Mouse (Mus musculus) spleen, postnatal 0 days (tissue): ENCODE data around the gene Clcn2. TPM values are rescaled to one million over a fixed set of nuclear protein-coding genes. Genes with fewer than 3 reads are reported as not detected.

Experiments used
- polyA plus RNA-seq: library from polyadenylated mRNA; unstranded; fragments of >200 nt; fragmentation: Nextera tagmentation; extraction: Ambion mirVana; gene quantifications from 2 replicates; pipeline ENCODE4 v1.2.1, GENCODE M21; 2015

The Clcn2 gene
- polyA plus RNA-seq: 7.5 and 14.1 TPM in 2 replicates

DNA sequence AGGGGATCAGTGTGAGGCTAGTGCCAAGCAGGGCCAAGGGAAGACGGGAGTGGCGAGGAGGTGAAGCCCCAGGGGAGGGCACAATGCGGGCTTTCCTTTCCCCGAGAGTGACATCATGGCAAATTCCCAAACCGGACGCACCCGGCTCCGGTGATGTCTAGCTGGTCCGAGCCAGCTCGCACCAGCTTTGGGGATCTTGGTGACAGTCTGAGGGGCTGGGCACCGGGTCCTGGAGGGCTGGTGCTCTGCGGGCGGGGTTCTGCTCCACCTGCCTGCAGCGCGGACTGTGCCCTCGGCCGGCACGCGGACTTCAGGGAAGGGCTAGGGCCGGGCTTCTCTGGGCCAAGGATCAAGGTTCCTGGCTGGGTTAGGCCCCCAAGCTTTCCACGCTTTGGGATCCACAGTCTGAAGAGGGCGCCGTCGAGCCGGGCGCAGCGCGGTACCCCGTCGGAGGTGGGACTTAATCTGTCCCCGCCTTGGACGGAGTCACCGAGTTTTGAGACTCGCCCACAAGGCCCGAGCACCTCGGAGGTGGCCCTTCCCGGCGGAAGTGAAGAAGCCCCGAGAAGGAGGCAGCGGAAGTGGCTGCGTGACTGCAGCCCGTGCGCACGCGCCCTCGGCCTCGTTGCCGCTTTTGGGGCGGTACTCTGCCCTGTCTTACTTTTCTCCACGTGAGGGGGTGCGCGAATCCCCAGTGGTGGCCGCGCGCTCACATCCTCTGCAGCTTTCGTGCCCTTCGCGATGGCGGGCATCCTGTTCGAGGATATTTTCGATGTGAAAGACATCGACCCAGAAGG lies at the start of gene Clcn2, which contains the start of gene Polr2h:
TSS of gene Clcn2 (minus strand) at position 566 of the 797 bp plus-strand sequence.
TSS of gene Polr2h (plus strand) at position 485 of the 797 bp plus-strand sequence.

DNA sequence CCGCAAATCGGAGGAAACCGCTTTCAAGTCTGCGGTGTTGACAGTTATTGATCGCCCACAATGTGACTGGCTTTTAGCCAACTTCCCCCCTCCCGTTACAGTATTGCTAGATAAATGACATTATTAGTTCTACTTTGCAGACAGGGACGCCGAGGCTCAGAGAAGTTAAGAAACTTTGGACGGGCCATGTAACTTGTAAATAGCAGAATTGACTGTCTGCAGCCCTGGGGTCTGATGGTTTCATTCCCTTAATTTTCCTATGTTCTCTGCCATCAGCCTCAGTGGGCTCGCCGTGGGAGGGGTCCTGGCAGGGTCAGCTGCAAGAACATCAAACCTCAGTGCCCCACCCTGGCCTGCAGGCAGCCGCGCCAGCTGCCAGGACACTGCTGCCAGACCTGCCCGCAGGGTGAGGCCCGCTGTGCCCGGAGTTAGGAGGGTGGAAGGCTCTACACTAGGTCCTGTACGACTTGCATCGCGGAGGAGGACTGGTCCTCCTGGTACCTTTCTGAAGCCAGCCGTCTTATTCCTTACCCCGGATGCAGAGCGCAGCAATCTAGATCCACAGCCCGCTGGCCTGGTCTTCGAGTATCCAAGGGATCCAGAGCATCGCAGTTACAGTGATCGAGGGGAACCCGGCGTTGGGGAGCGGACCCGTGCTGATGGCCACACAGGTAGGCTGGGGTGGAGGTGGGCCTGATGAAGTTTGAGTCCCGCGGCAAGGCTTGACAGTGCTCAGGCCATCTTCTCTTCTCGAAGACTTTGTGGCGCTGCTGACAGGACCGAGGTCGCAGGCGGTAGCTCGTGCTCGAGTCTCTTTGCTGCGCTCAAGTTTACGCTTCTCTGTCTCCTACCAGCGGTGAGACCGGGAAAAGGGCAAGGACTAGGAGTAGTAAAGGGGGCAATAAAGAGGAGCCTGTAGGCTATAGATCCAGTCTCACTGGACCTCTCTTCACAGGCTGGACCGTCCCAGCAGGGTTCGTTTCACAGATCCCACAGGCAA lies 16.5 kb upstream of the Clcn2 start, which contains the start of gene Thpo:
TSS of gene Thpo (minus strand) at position 781 of the 1,000 bp plus-strand sequence.

DNA sequence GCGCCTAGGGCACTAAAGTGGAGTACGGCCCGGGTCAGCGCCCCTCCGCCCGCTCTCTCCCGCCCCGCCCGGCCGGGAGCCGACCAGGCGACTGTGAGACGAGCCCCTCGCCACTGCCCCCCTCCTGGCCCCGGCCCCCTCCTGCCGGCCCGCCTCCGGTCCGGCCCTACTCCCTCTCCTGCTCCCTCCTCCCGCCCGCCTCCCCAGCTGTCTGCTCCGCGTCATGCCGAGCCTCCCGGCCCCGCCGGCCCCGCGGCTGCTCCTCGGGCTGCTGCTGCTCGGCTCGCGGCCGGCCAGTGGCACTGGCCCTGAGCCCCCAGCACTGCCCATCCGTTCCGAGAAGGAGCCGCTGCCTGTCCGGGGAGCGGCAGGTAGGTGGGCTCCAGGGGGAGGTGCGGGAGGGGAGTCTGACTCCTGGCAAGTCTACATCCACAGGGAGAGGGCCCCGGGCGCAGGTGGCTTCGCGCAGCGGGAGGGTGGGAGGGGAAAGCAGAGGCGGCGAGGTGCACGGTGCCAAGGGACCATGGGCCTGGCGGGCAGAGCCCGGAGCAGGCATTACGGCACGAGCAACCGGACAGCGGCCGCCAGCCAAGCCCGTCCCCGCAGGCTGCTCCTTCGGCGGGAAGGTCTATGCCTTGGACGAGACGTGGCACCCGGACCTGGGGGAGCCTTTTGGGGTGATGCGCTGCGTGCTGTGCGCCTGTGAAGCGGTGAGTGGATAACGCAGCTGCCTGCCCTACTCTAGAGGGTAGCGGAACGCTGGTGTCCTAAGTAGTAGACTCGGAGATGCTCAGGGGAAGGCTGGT lies 15.6 kb upstream of the Clcn2 start, which contains the start of gene Chrd:
TSS of gene Chrd (plus strand) at position 203 of the 806 bp plus-strand sequence.

DNA sequence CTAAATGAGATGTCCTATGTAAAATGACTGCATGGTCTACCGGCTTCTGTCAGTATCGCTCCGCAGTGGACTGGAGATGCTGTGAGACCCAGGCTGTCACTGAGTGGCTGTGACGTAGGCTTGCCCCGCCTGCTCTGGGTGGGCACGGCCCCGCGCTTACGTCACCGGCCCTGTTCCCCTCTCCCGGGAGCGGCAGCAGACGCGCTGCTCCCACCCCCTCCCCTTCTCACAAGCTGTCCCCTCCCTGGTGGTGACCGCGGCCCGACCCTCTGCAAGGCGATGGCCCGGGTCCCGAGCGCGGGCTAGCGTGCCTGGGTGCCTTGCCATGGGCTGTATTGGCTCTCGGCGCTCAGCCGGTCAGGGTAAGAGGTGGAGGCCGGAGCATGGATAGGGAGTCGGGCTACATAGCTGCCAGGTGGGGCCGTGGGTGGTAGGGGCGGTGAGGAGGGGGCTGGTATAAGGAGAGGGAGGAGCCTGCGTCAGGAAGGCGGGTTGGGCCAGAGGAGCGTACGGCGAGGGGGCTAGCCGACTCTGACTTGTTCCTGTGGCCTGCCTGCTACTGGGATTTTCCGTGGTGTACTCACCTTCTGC lies 24.3 kb downstream of the Clcn2 start, which contains the start of gene Fam131a:
TSS of gene Fam131a (plus strand) at position 131 of the 591 bp plus-strand sequence.

DNA sequence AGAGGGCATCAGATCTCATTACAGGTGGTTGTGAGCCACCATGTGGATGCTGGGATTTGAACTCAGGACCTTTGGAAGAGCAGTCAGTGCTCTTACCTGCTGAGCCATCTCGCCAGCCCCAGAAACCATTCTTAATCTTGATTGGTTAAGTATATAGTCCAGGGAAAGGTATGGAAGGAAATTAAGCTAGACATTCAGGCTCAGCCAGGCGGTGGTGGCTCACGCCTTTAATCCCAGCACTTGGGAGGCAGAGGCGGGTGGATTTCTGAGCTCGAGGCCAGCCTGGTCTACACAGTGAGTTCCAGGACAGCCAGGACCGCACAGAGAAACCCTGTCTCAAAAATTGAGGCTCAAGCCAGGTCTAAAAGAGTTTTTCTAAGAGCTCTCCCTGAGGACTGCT lies 49.5 kb downstream of the Clcn2 start, which contains the start of gene Eif4g1:
TSS of gene Eif4g1 (plus strand) at position 301 of the 400 bp plus-strand sequence.

Other genes starting within 250 kb of the Clcn2 start
- 42.9 and 44.8 TPM in 2 replicates for gene Eif2b5, start 218.9 kb downstream of the Clcn2 start, polyA plus RNA-seq
- gene Dvl3, start 200.8 kb downstream of the Clcn2 start, polyA plus RNA-seq: 5.3 and 6.5 TPM in 2 replicates
- 274 and 285 TPM in 2 replicates for gene Ap2m1, start 182.3 kb downstream of the Clcn2 start, polyA plus RNA-seq
- 30.9 and 32.4 TPM in 2 replicates for gene Abcf3, start 169.2 kb downstream of the Clcn2 start, polyA plus RNA-seq
- gene Vwa5b2, start 128.3 kb downstream of the Clcn2 start, polyA plus RNA-seq: 0.07 and 0.22 TPM in 2 replicates
- 16.6 and 16.8 TPM in 2 replicates for gene Eef1akmt4, start 106.2 kb downstream of the Clcn2 start, polyA plus RNA-seq
- gene Gm49333, start 106.1 kb downstream of the Clcn2 start, polyA plus RNA-seq: not detected in 2 replicates
- gene Alg3, start 106.0 kb downstream of the Clcn2 start, polyA plus RNA-seq: 16.0 and 16.1 TPM in 2 replicates
- gene Camk2n2, start 96.5 kb downstream of the Clcn2 start, polyA plus RNA-seq: 0.12 and 0.33 TPM in 2 replicates
- 0.06 TPM in 1 of 2 replicates, not detected in the other for gene Ece2, start 87.9 kb downstream of the Clcn2 start, polyA plus RNA-seq
- 151 and 154 TPM in 2 replicates for gene Psmd2, start 66.1 kb downstream of the Clcn2 start, polyA plus RNA-seq
- gene Eif4g1, start 49.4 kb downstream of the Clcn2 start, polyA plus RNA-seq: 82.1 and 83.1 TPM in 2 replicates
- gene Fam131a, start 24.5 kb downstream of the Clcn2 start, polyA plus RNA-seq: 1.3 and 3.4 TPM in 2 replicates
- gene Polr2h, start 81 bp downstream of the Clcn2 start, polyA plus RNA-seq: 55.6 and 56.8 TPM in 2 replicates
- gene Chrd, start 15.4 kb upstream of the Clcn2 start, polyA plus RNA-seq: 0.69 and 1.0 TPM in 2 replicates
- 0.23 and 0.34 TPM in 2 replicates for gene Thpo, start 16.8 kb upstream of the Clcn2 start, polyA plus RNA-seq